Mouse (Mus musculus): ENCODE measurements around the gene Zfpm1. TPM values are rescaled to one million over a fixed set of nuclear protein-coding genes. Genes with fewer than 3 reads are reported as not detected.

Zfpm1 gene
- total RNA-seq, 2 experiments from 2014 or later, result 36.9 to 39.3 TPM

- no peak for DNase-seq (ENCODE audit: low spot score in 2 of 2)
- intact Hi-C loops (cut with DNase I), result no loop called here
Measured at GRCm38 (mm10) chr8:122291549-122291948, 9.6 kb downstream of the Zfpm1 start.

GRCm38 (mm10) chr8:122293484-122293883 is 11.5 kb downstream of the Zfpm1 start:
- intact Hi-C loops (cut with DNase I), result no loop called here
- no peak for DNase-seq (ENCODE audit: low spot score in 2 of 2)

GRCm38 (mm10) chr8:122294273-122294683 is 12.3 kb downstream of the Zfpm1 start:
- intact Hi-C loops (cut with DNase I), result no loop called here

GRCm38 (mm10) chr8:122295389-122295788 is 13.4 kb downstream of the Zfpm1 start:
- no peak for DNase-seq (ENCODE audit: low spot score in 2 of 2)
- intact Hi-C loops (cut with DNase I), result no loop called here

More at GRCm38 (mm10) chr8:122294273-122294683, 12.3 kb downstream of the Zfpm1 start:
- DNase-seq (ENCODE audit: low spot score in 2 of 2), result no peak

GRCm38 (mm10) chr8:122296173-122297001 is 14.4 kb downstream of the Zfpm1 start:
- intact Hi-C loops (cut with DNase I), result no loop called here
- DNase-seq (ENCODE audit: low spot score in 2 of 2), result no peak

GRCm38 (mm10) chr8:122299581-122300254 is 17.8 kb downstream of the Zfpm1 start:
- DNase-seq (ENCODE audit: low spot score in 2 of 2), result no peak
- intact Hi-C loops (cut with DNase I), result no loop called here

- intact Hi-C loops (cut with DNase I), result no loop called here
Measured at GRCm38 (mm10) chr8:122301081-122301480, 19.1 kb downstream of the Zfpm1 start.

GRCm38 (mm10) chr8:122301866-122302265 is 19.9 kb downstream of the Zfpm1 start:
- no peak for DNase-seq (ENCODE audit: low spot score in 2 of 2)
- intact Hi-C loops (cut with DNase I), result no loop called here

More at GRCm38 (mm10) chr8:122301081-122301480, 19.1 kb downstream of the Zfpm1 start:
- DNase-seq (ENCODE audit: low spot score in 2 of 2), result no peak

- DNase-seq (ENCODE audit: low spot score in 2 of 2), result no peak
- intact Hi-C loops (cut with DNase I), result no loop called here
Measured at GRCm38 (mm10) chr8:122303451-122303850, 21.5 kb downstream of the Zfpm1 start.

GRCm38 (mm10) chr8:122304058-122304457 is 22.1 kb downstream of the Zfpm1 start:
- no peak for DNase-seq (ENCODE audit: low spot score in 2 of 2)
- intact Hi-C loops (cut with DNase I), result no loop called here

- no peak for DNase-seq (ENCODE audit: low spot score in 2 of 2)
- intact Hi-C loops (cut with DNase I), result no loop called here
Measured at GRCm38 (mm10) chr8:122306660-122307399, 24.9 kb downstream of the Zfpm1 start.

- DNase-seq (ENCODE audit: low spot score in 2 of 2), result no peak
- intact Hi-C loops (cut with DNase I), result no loop called here
Measured at GRCm38 (mm10) chr8:122307836-122308235, 25.9 kb downstream of the Zfpm1 start.

GRCm38 (mm10) chr8:122309272-122309671 is 27.3 kb downstream of the Zfpm1 start:
- intact Hi-C loops (cut with DNase I), result no loop called here
- no peak for DNase-seq (ENCODE audit: low spot score in 2 of 2)

- DNase-seq (ENCODE audit: low spot score in 2 of 2), result no peak
- intact Hi-C loops (cut with DNase I), result no loop called here
Measured at GRCm38 (mm10) chr8:122311115-122311514, 29.2 kb downstream of the Zfpm1 start.

- intact Hi-C loops (cut with DNase I), result no loop called here
- no peak for DNase-seq (ENCODE audit: low spot score in 2 of 2)
Measured at GRCm38 (mm10) chr8:122312553-122312952, 30.6 kb downstream of the Zfpm1 start.

GRCm38 (mm10) chr8:122313310-122313709 is 31.4 kb downstream of the Zfpm1 start:
- intact Hi-C loops (cut with DNase I), result no loop called here
- DNase-seq (ENCODE audit: low spot score in 2 of 2), result no peak

- intact Hi-C loops (cut with DNase I), result no loop called here
- no peak for DNase-seq (ENCODE audit: low spot score in 2 of 2)
Measured at GRCm38 (mm10) chr8:122314899-122315496, 33.1 kb downstream of the Zfpm1 start.

GRCm38 (mm10) chr8:122316402-122316801 is 34.5 kb downstream of the Zfpm1 start:
- intact Hi-C loops (cut with DNase I), result no loop called here
- no peak for DNase-seq (ENCODE audit: low spot score in 2 of 2)

- no peak for DNase-seq (ENCODE audit: low spot score in 2 of 2)
- intact Hi-C loops (cut with DNase I), result no loop called here
Measured at GRCm38 (mm10) chr8:122317918-122318475, 36.1 kb downstream of the Zfpm1 start.
